Mouse (Mus musculus): ENCODE measurements at regions not wholly inside any gene's neighbourhood (a gene's known extent, or its start where the extent isn't known, plus 50 kb on each side); places are given as distances from the start of the nearest gene placed in this dataset.

DNA sequence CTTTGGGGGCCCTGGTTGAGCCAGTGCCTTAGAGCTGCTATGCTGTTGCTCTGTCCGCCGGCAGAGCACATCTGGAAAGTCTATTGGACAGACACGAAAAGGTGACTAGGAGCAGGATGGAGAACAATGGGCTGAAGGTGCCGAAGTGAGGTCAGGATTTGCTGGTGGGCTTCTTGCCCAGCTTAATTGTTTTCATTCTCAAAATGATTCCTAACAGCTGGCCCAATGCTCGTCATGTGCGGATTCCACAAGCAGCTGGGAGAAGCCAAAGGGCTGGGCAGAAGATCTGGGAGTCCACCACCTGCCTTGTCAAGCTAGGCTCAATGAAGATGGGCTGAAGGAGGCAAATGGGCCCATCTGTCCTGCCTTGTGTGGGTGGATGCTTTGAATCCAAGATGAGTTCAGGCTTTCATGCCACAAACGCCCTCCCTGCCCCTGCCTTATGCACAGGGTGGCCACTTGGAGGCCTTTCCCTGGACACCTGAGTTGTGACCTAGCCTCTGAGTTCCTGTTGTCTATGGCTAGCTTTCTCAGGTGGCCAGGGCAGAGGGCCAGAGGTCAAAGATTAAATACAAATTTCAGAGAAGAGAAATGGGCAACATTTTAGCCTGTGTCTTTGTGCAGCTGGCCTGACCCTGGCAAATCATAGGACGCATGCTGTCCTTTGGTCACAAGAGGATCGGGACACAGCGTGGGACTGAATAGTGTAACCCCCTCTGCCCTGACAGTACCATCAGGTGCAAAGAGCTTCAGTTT, 95.9 kb downstream of the Snx19 start:
- no peak for DNase-seq (ENCODE audit: low spot score in 2 of 2)

GRCm38 (mm10) chr9:30521556-30522240, 94.8 kb downstream of the Snx19 start:
- DNase-seq (ENCODE audit: low spot score in 2 of 2): no peak

GRCm38 (mm10) chr9:30520853-30521439, 94.0 kb downstream of the Snx19 start:
- no peak for DNase-seq (ENCODE audit: low spot score in 2 of 2)

GRCm38 (mm10) chr9:30520116-30520515, 93.2 kb downstream of the Snx19 start:
- DNase-seq (ENCODE audit: low spot score in 2 of 2): no peak

DNA sequence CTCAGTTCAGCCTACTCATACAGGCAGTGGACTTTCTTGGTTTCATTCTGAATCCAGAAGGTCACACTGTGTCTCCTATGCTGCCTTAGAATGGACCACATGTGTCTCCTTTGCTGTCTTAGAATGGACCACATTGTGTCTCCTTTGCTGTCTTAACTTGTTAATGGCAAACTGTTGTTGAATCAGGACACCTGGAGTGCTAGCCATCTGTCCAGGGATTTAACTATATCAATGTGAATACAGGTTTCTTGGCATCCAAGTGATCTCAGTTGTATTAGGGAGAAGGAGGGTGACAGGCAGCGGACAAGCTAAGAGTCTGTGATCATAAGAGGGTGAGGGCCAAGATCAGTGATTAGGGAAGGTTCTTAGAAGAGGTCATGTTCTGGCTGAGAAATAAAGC, 92.3 kb downstream of the Snx19 start:
- DNase-seq (ENCODE audit: low spot score in 2 of 2): no peak

Measured in urinary bladder, adult 18-20 months (tissue).